Mouse (Mus musculus) adrenal gland, adult (tissue): ENCODE measurements around the gene Gm20388.

ENCODE experiments used
- DNase-seq, 2 experiments: peaks; one replicate each; pipeline ENCODE4 v3.0.0; 2022 to 2023; ENCODE audit warnings: low spot score in 1 of 2; ENCODE audit not compliant: inconsistent age in 2 of 2

The Gm20388 gene

DNA sequence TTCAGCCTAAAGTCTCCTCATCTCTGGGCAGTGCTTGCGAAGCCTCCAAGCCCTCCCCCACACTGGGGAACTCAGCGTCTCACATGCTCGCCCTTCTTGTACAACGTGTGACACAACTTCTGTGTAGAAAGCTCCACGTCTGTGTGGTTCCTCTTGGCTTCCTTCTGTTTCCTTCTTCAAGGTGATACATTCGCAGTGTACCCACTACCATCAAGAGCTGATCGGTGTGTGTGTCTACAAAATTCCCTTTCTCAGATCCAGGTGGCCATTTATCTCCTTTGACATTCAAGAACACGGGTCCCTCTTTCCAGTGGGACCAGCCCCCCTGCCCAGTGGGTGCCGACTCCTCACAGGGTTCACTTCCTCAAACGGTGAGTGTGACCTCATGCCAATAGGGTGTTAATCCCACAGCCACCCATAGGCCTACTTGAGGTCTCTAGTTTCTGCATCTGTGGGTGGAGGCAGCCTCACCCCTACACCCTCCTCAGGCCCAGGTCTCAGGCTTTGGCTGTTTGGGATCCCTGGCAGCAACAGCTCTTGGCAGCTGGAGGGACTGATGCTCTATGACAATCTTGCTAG is 2519.5 kb downstream of the Gm20388 start:
- DNase-seq = no peak

DNA sequence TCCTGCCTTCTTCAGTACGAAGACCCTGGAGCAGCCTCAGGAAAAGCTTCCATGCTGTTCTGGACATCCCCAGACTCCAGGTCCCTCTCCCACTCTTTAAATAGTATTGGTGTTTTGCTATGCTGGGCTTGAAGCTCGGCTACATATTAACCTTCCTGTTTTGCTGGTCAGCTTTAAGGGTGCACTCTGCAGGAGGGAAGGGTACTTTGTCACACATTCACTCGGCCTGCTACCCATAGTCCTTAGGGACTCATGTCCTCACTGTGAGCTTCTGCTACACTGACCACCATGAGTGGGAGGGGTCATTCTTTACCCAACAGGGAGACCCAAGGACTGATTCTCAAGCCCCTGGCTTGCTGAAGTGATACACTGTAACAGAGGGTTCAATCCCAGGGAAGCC is 2520.0 kb downstream of the Gm20388 start:
- DNase-seq = no peak

DNA sequence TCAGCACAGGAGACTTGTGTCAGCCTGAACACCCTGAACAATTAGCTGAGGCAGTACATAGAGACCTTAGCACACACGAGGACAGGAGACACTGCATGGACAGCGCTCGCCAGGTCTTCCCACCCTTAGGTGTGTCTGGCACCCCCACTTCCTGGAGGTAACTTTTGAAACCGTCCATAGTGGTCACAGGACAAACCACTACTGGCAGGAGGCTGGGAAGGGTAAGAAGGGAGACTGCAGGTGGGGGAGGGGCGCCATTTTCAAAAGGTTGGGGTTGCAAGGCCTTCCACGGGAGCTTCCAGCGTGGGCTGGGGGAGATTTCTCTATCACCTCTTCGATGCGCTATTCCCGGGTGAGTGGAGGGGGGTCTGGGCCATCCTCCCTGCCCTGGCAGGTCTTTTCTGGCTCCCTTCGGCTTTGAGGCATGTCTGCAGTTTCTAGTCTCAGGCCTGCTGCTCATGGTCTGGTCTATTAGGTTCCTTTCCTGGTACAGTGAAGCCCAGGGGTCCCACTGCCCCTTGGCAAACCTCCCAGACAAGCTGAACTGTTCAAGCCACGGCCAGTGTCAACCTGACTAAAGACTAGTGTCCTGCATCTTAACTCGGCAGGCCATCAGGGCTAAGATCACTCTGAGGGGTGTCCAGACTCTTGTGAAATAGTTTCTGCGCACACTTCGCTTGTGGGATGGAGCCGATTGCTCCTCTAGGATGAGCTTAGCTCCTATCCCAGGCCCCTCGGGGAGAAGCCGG is 2521.2 kb downstream of the Gm20388 start:
- DNase-seq = no peak

DNA sequence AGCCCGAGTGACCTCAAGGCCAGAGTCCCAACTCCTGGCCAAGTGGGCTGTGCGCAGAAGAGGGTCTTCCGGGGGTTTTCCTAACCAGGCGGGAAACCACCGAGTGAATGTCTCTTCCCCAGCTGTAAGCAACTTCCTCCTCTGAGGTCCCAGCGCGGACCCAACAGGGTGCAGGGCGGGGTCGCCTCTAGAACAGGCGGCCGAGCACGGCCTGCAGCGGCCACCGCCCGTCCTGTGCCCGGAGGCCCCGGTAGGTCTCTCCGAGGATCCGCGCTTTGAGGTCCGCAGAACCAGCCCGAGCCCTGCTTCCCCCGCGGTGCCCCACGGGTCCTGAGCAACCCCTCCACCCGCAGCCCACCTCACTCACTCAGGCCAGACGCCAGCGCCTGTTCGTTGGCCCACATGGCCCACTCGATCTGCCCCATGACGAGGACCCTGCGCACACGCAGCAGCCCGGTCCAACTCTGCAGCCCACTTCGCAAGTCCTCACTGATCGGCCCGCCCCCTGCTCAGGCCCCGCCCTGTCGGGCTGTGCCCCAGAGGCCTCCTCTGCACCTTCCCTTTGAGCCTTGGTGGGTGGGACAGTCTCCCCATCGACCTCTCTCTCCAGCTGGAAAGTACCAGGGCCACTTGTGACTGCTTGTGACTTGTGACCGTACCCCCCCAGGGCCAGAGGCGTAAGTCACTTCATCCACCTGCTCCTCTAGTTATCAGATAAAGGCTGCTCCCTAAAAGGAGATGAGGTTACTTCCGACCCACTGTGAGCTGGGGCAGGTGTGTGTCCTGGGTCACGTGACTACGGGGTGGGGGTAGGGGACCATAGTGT is 2522.0 kb downstream of the Gm20388 start, which contains the start of gene Cyba:
Gene Cyba (minus strand): TSS at position 488 of the 826 bp plus-strand sequence.
- DNase-seq = peak; percentile 77 to 86

DNA sequence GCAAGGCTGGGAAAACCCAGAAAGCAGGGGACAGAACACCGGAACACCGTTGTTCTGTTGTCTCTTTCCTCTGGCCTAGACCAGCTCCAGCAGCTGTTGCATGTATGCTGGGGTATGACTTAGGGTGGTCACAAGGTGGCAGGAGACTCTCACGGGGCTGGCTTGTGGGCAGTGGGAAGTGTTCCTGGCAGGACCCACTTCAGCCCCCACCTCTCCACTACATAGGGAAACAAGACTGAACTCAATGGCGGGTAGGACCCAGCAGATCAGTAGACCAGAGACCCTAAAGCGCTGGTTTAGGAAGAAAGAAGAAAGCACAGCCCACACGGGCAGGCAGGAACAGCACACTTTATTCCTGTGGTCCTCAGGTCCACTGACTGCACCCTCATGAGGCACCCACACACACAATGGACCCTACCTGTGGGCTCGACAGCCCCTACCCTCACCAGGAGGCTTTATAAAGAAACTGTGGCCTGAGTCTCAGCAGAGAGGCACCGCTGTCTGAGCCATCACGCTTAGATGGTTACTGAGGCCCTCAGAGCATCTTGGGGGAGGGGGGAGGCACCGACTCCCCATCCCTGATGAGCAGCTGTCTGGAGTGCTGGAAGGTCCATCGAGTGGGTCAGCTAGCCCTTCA is 2522.7 kb downstream of the Gm20388 start:
- DNase-seq = no peak

DNA sequence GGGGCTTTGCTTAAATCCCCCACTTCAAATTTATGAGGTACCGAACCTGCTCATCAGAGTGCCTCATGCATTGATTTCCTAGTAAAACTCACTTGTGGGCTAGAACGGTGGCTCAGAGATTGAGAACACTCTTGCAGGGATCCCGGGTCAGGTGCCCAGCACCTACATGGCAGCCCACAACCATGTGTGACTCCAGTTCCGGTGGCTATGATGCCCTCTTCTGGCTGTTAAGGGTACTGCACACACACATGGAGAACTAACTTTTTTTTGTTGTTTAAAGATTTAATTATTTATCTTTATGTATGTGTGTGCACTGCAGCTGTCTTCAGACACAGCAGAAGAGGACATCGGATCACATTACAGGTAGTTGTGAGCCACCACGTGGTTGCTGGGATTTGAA is 2524.7 kb downstream of the Gm20388 start:
- no peak for DNase-seq

DNA sequence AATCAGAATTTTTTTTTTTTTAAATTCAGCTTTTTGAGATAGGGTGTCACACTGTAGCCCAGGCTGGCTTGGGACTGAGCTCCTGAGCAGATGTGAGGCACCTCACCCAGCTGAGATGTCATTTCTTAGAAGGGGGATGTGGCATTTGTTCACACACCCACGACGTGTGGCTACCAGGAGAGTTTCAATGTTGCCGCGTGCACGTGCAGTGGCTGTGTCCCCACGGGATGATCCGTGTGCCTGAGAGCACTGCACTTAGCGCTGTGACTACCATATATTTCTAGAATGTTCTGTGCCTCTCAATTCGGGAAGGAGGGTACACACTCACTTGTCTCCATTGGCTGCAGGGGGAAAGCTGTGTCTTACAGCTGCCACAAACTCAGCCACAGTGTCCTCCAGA is 2525.5 kb downstream of the Gm20388 start:
- DNase-seq = no peak

DNA sequence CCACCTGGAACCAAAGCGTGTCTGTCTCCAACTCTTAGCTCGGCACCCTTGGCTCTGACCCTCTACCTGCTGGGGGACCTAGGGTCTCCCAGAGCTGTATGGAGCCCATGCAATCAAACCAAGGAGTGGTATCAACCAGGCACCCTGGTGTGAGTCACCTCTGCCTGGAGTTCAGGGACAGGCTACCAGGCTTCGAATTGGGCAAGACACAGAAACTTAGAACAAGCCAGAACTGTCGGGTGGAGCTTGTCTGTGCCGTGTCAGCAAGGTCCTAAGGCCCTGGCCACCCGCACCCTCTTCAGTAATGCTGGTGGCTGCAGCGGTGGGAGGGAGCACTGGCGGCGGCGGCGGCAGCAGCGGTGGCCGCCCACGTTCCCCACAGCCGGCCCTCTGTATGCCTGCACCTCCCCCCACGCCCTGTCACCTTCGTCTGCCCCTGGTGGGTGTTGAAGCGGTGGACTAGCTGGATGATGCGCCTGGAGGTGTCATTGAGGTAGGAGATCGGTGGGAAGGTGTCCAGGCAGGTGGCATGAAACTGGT is 2526.0 kb downstream of the Gm20388 start:
- DNase-seq = peak in 1 of 2 experiments; percentile 70

DNA sequence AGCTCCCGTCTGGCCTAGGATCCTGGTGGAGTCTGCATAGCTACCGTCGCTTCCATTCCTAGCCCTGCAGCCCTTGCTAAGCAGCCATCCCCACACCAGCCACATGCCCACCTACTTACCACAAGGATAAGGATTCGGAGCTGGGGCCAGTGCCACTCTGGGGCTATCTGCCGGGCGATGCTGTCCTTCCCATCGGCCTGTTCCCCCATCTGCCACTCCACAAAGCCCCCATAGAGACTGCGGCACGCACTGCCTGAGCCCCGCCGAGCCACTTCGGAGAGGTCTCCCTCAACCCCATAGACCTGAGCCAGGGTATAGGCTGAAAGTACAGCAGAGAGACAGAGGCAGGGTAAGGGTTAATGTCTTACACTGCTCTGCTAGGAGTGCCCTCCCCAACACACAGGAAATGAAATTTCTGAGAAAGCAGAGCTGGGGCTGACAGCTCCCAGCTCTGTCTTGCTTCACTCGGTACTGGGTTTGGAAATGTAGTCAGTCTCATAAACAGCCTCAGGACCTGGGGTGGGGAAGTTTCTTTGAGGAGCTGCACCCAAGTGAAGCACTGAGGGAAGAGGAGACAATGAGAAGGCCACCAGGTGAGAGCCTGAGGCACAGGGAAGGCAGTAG is 2527.2 kb downstream of the Gm20388 start:
- DNase-seq = no peak

DNA sequence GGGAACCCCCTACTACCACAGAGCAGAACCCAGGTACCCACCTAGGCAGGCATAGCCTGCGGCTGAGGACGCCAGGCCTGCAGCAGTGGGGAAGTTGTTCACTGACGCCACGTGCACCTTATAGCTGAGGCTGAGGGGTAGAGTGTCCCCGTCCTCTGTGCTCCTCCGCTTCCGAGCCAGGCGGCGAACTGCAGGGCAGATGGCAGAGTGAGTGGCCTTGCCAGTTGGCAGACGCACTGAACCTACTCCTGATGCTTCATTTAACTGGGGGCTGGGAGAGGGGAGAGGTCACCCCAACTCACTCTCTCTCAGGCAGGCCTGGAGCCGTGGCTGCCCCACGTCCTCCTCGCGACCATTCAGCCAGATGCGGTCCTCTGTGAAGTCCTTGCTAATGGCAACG is 2528.7 kb downstream of the Gm20388 start:
- no peak for DNase-seq

DNA sequence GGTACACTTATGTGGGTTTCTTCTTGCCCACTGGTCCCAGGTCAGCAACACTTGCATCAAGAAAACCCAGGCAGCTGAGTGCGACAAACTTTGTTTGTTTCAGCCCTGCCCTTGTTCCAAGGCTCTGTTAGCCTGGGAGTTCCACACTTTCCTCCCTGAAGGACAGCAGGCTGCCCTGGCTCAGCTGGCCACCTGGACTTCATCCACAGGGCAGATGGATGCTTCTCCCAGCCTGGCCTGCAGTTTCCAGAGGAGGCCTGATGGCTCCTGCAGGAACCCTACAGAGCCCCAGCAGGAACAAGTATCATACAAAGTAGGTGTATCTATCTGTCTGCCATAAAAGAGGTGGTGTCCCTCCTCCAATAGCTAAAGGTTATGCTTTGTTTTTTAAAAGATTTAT is 2530.7 kb downstream of the Gm20388 start:
- no peak for DNase-seq

DNA sequence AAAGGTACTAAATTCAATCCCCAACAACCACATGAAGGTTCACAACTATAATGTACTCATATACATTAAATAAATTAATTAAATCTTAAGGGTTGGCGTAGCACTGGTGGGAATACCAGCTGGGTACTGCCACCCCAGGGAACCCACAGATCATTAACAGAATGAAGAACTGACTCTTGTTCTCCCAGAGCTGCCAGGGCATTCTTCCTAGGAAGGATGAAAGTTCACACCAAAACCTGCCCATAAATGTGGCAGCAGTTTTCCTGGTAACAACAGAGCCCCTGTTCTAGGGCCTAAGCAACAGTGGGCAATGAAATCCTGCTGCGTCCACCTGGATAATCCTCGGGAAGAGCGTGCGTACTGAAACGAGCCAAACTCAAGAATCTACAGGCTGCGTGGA is 2531.7 kb downstream of the Gm20388 start:
- DNase-seq = no peak

DNA sequence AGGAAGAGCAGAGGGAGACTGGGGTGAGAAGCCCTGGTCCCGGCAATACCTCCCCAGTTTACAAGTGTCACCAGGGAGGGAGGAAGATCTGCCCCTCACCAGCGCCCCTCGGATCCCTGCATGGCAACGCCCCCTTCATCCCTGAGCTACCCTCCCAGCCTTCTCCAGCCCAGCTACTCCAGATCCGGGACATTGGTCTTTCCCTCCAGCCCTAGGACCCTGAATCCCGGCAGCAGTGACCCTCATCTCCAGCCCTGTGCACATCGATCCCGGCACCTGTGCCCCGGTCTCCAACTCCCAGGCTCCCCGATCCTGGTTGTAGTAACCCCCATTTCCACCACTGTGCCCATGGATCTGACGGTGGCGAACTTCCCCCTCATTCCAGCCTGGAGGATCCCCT is 2532.1 kb downstream of the Gm20388 start:
- no peak for DNase-seq

DNA sequence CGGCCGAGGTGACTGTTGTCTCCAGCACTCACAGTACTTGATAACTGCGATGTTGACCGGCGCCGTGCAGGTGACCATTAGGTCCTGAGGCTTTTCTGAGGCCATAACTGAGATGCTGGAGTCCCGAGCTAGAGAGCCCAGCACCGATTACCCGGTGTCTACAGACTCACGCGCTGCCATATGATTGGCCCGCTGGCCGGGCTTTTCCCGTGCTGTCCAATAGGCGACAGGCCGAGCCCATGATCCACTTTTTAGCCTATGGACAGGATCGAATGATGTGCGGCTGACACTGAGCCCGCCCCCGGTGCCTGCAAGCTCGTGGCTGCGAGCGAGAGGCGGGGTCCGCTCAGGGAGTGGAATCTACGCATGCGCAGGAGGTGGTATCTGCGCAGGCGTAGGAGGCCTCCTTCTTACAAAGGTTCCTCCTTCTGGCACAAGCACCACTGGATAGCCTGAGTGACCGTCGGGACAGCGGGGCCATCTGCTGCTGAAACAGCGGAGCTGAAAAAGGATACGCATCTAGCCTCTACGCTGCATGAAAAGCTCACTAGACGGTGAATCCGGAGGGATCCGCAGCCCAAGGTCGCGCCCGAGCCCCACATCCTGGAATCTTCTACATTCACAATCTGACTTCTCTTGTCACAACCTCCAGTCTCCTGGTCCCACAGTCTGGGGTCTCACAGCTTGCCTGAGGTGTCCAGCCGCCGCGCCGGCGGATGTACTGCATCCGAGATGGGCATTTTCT is 2532.8 kb downstream of the Gm20388 start, which contains the start of gene Mvd:
Gene Mvd (minus strand): TSS at position 161 of the 745 bp plus-strand sequence.
- DNase-seq = peak; percentile 99 to 100

DNA sequence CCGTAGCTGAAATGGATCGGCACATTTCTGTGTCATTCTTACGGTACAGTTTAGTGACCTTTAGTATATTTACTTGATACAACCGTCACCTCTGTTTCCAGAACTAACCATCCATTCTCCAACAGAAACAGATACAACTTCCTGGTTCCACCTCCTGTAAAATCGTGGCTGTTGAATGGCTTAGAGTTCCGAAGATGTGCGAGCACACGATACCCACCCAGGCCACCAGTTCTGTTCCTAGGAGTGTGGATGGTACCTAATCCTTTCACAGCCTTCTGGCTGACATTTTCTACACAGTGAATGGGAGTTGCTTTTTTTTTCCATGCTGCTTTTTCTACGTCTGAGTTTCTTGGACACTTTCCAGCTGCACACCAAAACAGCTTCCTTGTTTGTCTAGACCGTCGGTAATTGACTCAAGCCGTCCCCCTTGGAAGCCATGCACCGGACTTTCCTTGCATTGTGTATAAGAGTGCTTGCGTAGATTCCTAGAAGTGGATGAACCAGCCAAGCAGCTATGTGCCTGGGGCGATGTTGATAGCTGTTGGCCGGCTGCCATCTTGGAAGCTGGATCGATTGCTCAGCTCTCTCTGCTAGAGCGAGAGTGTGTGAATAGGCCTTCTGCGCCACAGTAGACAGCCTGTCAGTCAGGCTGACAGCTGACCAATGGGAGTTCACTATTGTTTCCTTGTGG is 2533.6 kb downstream of the Gm20388 start:
- DNase-seq = peak; percentile 86 to 95

DNA sequence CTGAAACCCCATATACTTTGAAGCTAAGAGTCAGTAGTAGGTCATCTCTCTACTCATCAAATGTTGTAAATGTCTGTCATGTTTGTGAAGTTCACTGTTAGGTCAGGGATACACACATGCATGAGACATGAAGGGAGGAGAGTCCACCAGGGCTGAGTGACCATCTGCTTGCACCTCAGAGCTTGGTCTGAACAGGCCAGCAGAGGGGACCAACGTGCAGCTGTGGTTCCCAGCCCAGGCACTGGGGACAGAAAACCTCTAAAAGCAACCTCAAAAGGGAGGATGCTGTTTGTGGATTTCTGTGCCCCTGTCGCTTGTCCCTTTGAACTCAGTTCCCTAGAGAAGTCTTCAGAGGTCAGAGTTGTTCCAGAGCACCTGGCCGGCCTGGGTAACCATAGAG is 2534.6 kb downstream of the Gm20388 start:
- no peak for DNase-seq

DNA sequence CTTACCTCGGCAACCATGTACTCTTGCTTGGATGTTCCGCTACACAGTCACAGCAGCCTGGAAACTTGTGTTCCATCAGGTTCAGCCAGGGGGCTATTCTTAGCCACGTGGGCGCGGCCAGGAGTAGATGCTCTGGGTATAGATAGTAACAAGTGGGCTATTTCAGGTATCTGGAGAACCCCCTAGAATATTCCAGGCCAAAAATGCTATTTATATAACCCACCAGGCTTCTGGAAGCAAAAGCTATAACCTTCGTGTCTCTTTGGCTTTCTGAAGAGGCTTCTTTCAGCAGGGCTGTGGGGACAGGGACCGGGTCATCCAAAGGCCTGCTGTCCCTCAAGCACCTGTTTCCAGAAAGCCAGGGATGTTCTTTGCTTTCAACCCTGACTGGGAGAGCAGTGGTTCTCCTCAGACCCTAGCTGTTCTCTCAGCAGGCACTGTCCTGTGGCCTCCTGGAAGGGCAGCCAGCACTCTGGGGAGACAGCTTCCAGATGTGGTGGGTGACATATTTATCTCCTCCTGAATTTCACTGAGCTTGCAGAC is 2540.6 kb downstream of the Gm20388 start:
- no peak for DNase-seq

DNA sequence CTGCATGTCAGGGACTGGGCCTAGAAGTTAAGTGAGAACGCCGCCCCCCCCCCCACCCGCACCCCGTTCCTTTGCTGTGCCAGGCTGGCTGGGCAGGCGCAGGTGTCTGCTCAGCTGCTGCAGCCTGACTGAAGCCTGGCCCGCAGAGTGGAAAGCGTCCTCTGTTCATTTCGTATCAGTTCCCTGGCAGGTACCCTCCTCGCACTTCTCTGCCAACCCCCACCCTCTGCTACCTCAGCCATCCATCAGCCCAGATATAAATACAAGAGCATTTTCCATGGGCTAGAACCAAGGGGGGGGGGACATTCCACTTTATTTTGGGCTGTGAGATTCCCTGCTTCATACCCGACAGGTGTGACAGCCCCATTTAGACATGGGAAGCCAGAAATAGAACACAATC is 2541.5 kb downstream of the Gm20388 start:
- no peak for DNase-seq

DNA sequence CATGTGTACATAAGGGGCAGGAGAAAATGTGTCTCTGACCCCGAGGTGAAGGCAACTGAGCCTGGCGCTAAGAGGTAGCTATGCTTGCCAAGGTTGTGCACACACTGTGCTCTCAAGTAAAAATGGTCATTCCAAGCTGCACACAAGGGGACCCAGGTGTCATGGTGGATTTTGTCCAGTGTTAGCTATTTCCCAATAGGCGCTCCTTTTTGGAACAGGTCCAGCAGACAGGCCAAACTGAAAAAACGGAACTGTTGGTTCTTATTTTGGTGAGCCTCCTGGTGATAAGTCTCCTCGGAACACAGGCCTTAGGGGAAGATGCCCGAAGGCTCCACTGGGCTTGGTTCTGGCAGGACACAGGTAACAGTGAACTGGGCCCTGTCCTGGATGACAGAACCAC is 2543.8 kb downstream of the Gm20388 start:
- no peak for DNase-seq
